Mouse (Mus musculus) E14TG2a.4 (cell line): ENCODE data around the gene Dnah6.
A peak's percentile ranks its signal among the peaks of the same experiment; 100 is the strongest.

Experiments
- H3K27me3 ChIP-seq: 2 replicates; pipeline ENCODE4 v1.6.1; 2014; ENCODE audit warnings: low read length, control low read depth; ENCODE audit not compliant: insufficient read depth
- H3K36me3 ChIP-seq: 2 replicates; pipeline ENCODE4 v1.6.1; 2014; ENCODE audit warnings: low read length, control low read depth; ENCODE audit not compliant: insufficient read depth
- H3K4me1 ChIP-seq: replicated peaks from 2 replicates; pipeline ENCODE4 v1.6.1; 2014; ENCODE audit warnings: low read depth, low read length, control low read depth
- H3K4me3 ChIP-seq: replicated peaks from 2 replicates; pipeline ENCODE4 v1.5.1; 2014; ENCODE audit warnings: mild to moderate bottlenecking, low read length
- H3K9me3 ChIP-seq: 2 replicates; pipeline ENCODE4 v1.6.1; 2014; ENCODE audit warnings: low read length, control low read depth
- CTCF ChIP-seq: conservative IDR thresholded peaks from 2 replicates; pipeline ENCODE4 v1.5.1; 2014; ENCODE audit warnings: low read length
- NANOG ChIP-seq: IDR thresholded peaks from 2 replicates; pipeline ENCODE4 v1.6.1; 2014; ENCODE audit warnings: borderline replicate concordance, low read length, mixed read lengths
- POU5F1 ChIP-seq: IDR thresholded peaks from 2 replicates; pipeline ENCODE4 v1.6.1; 2014; ENCODE audit warnings: low read length, borderline replicate concordance

Dnah6 gene

GRCm38 (mm10) chr6:73221958-73222735 is 696 bp upstream of the Dnah6 start:
- Histone ChIP-seq H3K36me3 (no peaks in the 10 kb centered on the region), H3K9me3 (no peaks in the 10 kb centered on the region), H3K27me3 (no peaks in the 10 kb centered on the region), H3K4me3 (peak overlapping the region; percentile 70), H3K4me1 (peaks cover 39% of the 10 kb centered on the region)
- no peak for TF ChIP-seq NANOG
- no peak for TF ChIP-seq POU5F1
- TF ChIP-seq CTCF: no peak

GRCm38 (mm10) chr6:73211602-73212001 is 9.8 kb downstream of the Dnah6 start:
- Histone ChIP-seq H3K36me3 (no peaks in the 10 kb centered on the region), H3K9me3 (peaks cover 3% of the 10 kb centered on the region; the same call in 1 of the 2 replicates), H3K27me3 (no peaks in the 10 kb centered on the region), H3K4me1 (peaks cover 18% of the 10 kb centered on the region), H3K4me3 (no peak overlapping the region)
- TF ChIP-seq NANOG (no peak), CTCF (no peak), POU5F1 (no peak)

DNA sequence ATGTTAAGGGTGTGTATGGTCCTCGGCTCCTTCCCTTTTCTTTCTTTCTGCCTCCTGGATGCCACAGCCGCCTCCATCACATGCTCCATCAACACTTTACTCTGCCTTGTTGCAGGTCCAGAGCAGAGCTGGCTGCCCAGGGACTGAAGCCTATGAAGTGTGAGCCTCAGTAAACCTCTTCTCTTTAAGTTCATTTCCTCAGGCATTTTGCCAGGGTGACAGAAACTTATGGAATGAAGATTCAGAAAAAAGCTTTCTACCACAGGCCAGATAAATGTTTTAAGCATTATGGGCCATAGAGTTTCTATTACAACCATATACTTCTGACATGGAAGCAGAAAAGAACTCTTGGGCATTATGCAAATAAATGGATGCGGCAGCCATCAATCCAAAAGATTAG is 10.4 kb downstream of the Dnah6 start:
- no peak overlapping the region for H3K4me3 ChIP-seq
- peaks cover 18% of the 10 kb centered on the region for H3K4me1 ChIP-seq
- H3K27me3 ChIP-seq: no peaks in the 10 kb centered on the region
- peaks cover 5% of the 10 kb centered on the region for H3K9me3 ChIP-seq
- H3K36me3 ChIP-seq: no peaks in the 10 kb centered on the region
- TF ChIP-seq CTCF (no peak), POU5F1 (no peak), NANOG (no peak)

DNA sequence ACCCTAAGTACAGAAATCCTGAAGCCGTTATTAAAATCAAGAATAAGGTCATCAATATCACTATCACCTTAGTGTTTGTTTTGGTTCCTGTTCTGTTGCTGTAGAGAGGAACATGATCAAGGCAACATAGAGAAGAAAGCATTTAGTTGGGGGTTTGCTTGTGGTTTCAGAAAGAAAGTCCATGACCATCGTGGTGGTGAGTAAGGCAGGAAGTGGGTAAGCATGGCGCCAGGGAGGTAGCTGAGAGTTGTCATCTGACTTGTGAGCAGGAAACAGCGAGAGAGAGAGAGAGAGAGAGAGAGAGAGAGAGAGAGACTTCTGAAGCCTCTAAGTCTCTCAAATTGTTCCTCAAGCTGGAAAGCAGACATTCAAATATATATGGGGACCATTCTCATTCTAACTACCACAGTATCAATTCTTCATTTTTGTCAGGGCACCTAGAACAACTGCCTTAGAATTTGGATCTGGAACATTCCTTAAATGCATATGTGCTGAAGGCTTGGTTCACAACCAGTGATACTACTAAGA is 10.9 kb downstream of the Dnah6 start:
- Histone ChIP-seq H3K4me1 (peaks cover 18% of the 10 kb centered on the region), H3K36me3 (no peaks in the 10 kb centered on the region), H3K27me3 (no peaks in the 10 kb centered on the region), H3K4me3 (no peak overlapping the region), H3K9me3 (peaks cover 10% of the 10 kb centered on the region)
- TF ChIP-seq NANOG: no peak

DNA sequence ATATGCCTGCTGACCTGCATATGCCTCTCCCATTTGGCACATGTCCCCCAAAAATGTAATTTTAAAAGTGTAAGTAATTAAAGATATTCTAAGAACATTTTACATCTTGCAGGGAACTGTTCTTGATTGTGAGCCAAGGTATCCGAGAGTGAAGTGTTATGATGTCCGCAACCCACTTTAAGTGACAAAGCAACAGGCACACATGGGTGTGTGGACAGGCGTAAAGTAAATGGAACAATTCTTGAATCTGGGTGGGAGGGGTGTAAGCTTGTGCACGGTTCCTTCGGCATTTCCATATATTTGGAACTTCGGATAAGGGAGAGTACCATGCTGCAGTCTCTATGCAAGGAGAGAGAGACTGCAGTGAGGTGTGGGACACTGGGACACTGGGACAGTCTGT is 11.9 kb downstream of the Dnah6 start:
- Histone ChIP-seq H3K4me1 (peaks cover 18% of the 10 kb centered on the region), H3K9me3 (peaks cover 10% of the 10 kb centered on the region), H3K27me3 (no peaks in the 10 kb centered on the region), H3K4me3 (no peak overlapping the region), H3K36me3 (no peaks in the 10 kb centered on the region)
- TF ChIP-seq POU5F1: no peak
- no peak for TF ChIP-seq CTCF
- no peak for TF ChIP-seq NANOG

DNA sequence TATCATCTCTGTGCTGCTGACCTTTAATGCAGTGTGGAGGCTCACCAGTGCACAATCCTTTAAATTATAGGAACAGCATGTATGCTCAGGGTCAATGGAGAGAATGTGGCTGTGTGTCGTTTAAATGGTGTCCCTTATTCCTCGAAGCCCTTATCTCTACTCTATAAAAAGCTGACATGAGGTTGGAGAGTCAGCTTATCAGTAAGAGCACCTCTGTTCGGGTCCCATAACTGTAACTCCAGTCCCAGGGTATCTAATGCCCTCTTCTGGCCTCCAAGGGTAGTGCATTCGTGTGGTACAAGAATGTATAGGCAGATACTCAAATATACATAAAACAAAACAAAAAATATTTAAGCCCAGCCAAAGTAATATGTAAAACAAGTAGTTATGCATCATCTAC is 16.5 kb downstream of the Dnah6 start:
- Histone ChIP-seq H3K4me1 (peaks cover 17% of the 10 kb centered on the region), H3K36me3 (no peaks in the 10 kb centered on the region), H3K4me3 (no peak overlapping the region), H3K27me3 (no peaks in the 10 kb centered on the region), H3K9me3 (peaks cover 10% of the 10 kb centered on the region)
- TF ChIP-seq NANOG: no peak
- TF ChIP-seq POU5F1: no peak
- TF ChIP-seq CTCF: no peak

DNA sequence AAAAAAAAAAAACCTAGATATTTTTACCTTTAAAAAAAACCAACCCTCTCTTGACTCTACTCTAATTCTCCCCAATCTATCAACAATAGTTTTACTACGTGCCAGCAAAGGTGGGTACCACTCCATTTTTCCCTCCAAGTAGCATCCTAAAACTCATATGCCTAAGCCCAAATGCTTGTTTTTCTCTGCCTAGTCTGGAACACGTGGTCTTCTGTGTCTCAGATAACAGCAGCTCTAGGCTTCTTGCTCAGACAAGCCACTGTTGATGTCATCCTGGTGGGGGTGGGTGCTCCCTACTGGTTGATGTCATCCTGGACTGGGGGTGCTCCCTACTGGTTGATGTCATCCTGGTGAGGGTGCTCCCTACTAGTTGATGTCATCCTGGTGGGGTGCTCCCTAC is 17.7 kb downstream of the Dnah6 start:
- Histone ChIP-seq H3K4me1 (peaks cover 5% of the 10 kb centered on the region), H3K36me3 (no peaks in the 10 kb centered on the region), H3K9me3 (peaks cover 10% of the 10 kb centered on the region), H3K27me3 (no peaks in the 10 kb centered on the region), H3K4me3 (no peak overlapping the region)
- TF ChIP-seq NANOG (no peak), POU5F1 (no peak), CTCF (no peak)

DNA sequence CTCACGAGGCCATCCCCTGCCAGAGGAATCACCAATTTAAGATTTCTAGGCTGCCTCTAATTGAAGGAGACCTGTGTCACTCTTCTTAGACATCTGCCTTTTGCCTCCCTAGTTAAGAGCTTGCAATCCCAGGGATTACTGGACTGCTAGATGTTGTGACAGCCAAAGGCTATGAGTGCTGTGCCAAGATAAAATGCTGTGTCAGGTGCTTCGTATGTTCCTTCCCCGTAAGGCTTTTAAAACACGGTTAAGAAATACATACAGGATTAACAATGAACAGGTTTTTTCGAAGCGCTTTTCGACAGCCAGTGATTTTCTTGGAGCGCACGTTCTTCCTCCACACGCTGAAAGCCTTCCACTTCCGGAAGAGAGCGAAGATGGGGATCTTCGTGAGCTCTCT is 26.2 kb downstream of the Dnah6 start:
- no peaks in the 10 kb centered on the region for H3K36me3 ChIP-seq
- 0 out of 2 replicates have a peak, but pooled peaks cover 7% of the 10 kb centered on the region for H3K27me3 ChIP-seq
- no peak overlapping the region for H3K4me3 ChIP-seq
- H3K4me1 ChIP-seq: peaks cover 12% of the 10 kb centered on the region
- no peak for TF ChIP-seq NANOG
- TF ChIP-seq POU5F1: no peak
- TF ChIP-seq CTCF: no peak
- H3K9me3 ChIP-seq: peaks cover 3% of the 10 kb centered on the region
